Mouse (Mus musculus) C3H10T1/2 (cell line): ENCODE results near the gene Pid1. TPM values are rescaled to one million over a fixed set of nuclear protein-coding genes. Genes with fewer than 3 reads are reported as not detected.

Source experiments
- polyA plus RNA-seq, 2 experiments: library from polyadenylated mRNA; unstranded; fragments of >200 nt; fragmentation: generic; extraction: Trizol; gene quantifications; one replicate each; pipeline ENCODE4 v1.2.1; 2012; ENCODE audit warnings: missing spikeins in 2 of 2

Gene Pid1
- 10 to 100 TPM in 1 of 2 experiments, 1 to 10 TPM in 1; 1.1 to 26.7 TPM for polyA plus RNA-seq

DNA sequence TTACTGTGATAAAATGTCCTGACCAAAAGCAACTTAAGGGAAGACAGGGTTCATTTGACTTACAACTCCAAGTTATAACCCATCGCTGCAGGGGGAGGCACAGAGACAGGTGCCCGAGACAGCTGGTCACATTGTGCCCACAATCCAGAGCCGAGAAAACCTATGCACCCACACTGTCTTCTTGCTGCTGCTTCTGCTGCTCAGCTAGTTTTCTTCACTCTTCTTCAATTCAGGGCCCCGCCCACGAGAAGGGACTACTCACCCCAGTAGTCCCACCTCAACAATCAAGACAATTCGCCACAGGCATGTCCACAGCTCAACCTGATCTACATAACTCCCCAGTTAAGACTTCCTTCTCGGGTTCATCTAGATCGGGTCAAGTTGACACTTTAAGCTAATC is at the start of gene Pid1:
Pid1 (minus strand) TSS at position 214 of the 400 bp plus-strand sequence.

